Mouse (Mus musculus): ENCODE results near the gene Tspan10.

DNA sequence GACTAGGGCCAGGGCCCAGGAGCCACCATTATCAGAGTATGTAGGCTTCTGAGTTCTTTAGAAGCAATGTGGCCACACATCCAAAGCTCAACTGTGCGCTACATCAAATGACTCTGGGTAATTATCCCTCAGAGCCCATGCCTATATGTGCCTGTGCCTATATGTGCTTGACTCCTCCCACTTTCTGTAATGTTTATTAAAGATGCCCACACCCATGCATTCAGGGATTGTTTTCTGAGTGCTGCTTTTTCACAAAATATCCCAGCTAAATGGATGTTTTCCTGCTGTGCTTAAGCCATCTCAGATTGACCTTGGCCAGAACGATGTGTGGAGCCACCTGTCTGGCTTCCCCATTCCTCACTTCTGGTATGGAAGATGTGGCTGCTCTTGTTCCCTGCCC, 21.1 kb downstream of the Tspan10 start:
- TF ChIP-seq CTCF (IDR thresholded peaks at IDR 0.05; ENCODE audit: extremely low read depth, insufficient read depth, low read length) (no peak), POLR2A (IDR thresholded peaks at IDR 0.05; ENCODE audit: extremely low read depth, insufficient read depth, low read length) (no peak)

All from cortical plate, adult 2 months (tissue).